Mouse (Mus musculus) bone marrow macrophage, adult 2 months (primary cell): Measurements from ENCODE around the gene Agxt.

Experiments used
- CTCF ChIP-seq: IDR thresholded peaks from 2 replicates; pipeline ENCODE4 v1.5.1; 2012; ENCODE audit warnings: low read depth, mild to moderate bottlenecking, low read length, moderate library complexity
- POLR2A ChIP-seq: IDR thresholded peaks from 2 replicates; pipeline ENCODE4 v1.6.1; 2012; ENCODE audit warnings: mild to moderate bottlenecking, low read depth, low read length, borderline replicate concordance

DNA sequence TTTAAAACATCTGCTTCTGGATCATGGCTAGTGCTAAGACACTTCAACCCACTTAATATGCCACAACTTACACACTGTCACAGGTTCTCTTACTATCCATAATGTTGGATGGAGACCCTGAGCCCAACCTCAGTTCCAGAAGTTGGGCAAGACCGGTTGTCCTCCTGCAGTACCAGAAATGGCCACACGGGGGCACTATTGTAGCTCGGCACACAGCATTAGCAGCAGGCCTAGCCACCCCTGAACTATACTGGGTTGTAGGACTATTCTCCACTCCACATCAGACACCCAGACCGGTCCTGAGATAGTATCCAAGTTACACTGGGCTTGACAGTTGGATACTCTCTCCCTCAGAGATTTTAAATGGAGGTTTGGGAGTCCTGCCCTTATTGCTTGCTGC is 39.4 kb downstream of the Agxt start:
- TF ChIP-seq CTCF (peak; percentile 97), POLR2A (no peak)
